Mouse (Mus musculus) spleen, adult 2 months (tissue): Measurements from ENCODE around the gene Lrp3.

Experiments used
- CTCF ChIP-seq: fragments of 200-500 bp; IDR thresholded peaks from 2 replicates; pipeline ENCODE4 v1.5.1; 2011; ENCODE audit warnings: mild to moderate bottlenecking, inconsistent platforms; ENCODE audit not compliant: insufficient read depth, insufficient read length, insufficient replicate concordance; ENCODE audit errors: extremely low read depth
- POLR2A ChIP-seq: fragments of 200-500 bp; IDR thresholded peaks from 2 replicates; pipeline ENCODE4 v1.6.1; 2011; ENCODE audit warnings: low read depth, low read length, inconsistent platforms

DNA sequence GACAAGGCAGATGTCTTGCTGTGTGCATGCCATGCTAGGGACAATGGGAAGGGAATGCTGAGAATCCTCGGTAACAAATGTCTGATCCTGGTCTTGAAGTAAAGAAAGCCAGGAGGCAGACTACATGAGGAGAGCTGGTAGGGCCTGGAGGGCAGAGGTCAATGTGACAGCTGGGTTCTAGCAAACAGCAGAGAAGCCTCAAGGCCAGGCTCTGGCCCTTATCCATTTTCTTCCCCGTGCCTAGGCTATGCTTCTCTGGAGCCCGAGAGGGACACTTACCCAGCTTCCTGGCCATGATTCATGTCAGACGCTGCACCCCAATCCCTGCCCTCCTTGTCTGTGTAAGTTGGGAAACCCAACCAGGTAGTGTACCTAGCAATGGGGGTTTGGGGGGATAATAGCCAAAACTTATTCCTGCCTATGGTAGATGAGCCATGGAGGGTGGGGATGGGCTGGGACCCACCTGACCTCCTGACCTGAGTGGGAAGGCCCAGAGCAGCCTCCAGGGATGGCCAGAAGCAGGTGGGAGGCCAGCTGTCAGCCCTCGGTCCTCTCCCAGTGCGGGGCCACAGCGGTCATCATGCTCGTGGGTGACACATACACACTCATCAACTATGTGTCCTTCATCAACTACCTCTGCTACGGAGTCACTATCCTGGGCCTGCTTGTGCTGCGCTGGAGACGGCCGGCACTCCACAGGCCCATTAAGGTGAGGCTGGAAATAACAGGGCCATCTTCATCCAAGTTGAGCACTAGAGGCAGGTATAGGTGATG is 16.1 kb downstream of the Lrp3 start:
- TF ChIP-seq CTCF = no peak
- no peak for TF ChIP-seq POLR2A
